Mouse (Mus musculus): ENCODE measurements around the gene Tmem140.
A peak's percentile ranks its signal among the peaks of the same experiment; 100 is the strongest.

Tmem140 gene

GRCm38 (mm10) chr6:34862791-34863403 lies at the start of gene Tmem140:
Gene Tmem140 (plus strand): TSS chr6:34863146.
- no peak for DNase-seq (ENCODE audit: low spot score in 2 of 2)

GRCm38 (mm10) chr6:34824406-34824805 lies 38.5 kb upstream of the Tmem140 start:
- peak; percentile 56 to 59 for DNase-seq (ENCODE audit: low spot score in 2 of 2)

GRCm38 (mm10) chr6:34832352-34832751 lies 30.6 kb upstream of the Tmem140 start:
- DNase-seq (ENCODE audit: low spot score in 2 of 2) = peak; percentile 33 to 39

- DNase-seq (ENCODE audit: low spot score in 2 of 2) = no peak
These were observed 1.3 kb upstream of the Tmem140 start for GRCm38 (mm10) chr6:34861546-34862053.

- no peak for DNase-seq (ENCODE audit: low spot score in 2 of 2)
These were observed 565 bp upstream of the Tmem140 start for GRCm38 (mm10) chr6:34862381-34862780.

GRCm38 (mm10) chr6:34863786-34864514 lies 1.0 kb downstream of the Tmem140 start:
- DNase-seq (ENCODE audit: low spot score in 2 of 2) = no peak

GRCm38 (mm10) chr6:34865213-34865612 lies 2.3 kb downstream of the Tmem140 start:
- no peak for DNase-seq (ENCODE audit: low spot score in 2 of 2)

- DNase-seq (ENCODE audit: low spot score in 2 of 2) = no peak
These were observed 3.0 kb downstream of the Tmem140 start for GRCm38 (mm10) chr6:34865711-34866593.

- DNase-seq (ENCODE audit: low spot score in 2 of 2) = no peak
These were observed 3.8 kb downstream of the Tmem140 start for GRCm38 (mm10) chr6:34866786-34867185.

GRCm38 (mm10) chr6:34867301-34867994 lies 4.5 kb downstream of the Tmem140 start:
- DNase-seq (ENCODE audit: low spot score in 2 of 2) = no peak

GRCm38 (mm10) chr6:34867995-34868350 lies 5.0 kb downstream of the Tmem140 start:
- no peak for DNase-seq (ENCODE audit: low spot score in 2 of 2)

- DNase-seq (ENCODE audit: low spot score in 2 of 2) = no peak
These were observed 5.7 kb downstream of the Tmem140 start for GRCm38 (mm10) chr6:34868507-34869217.

GRCm38 (mm10) chr6:34869225-34869915 lies 6.4 kb downstream of the Tmem140 start:
- no peak for DNase-seq (ENCODE audit: low spot score in 2 of 2)

GRCm38 (mm10) chr6:34870136-34870535 lies 7.2 kb downstream of the Tmem140 start:
- no peak for DNase-seq (ENCODE audit: low spot score in 2 of 2)

GRCm38 (mm10) chr6:34870724-34871123 lies 7.8 kb downstream of the Tmem140 start:
- no peak for DNase-seq (ENCODE audit: low spot score in 2 of 2)

- no peak for DNase-seq (ENCODE audit: low spot score in 2 of 2)
These were observed 9.0 kb downstream of the Tmem140 start for GRCm38 (mm10) chr6:34871929-34872328.

- DNase-seq (ENCODE audit: low spot score in 2 of 2) = no peak
These were observed 9.9 kb downstream of the Tmem140 start for GRCm38 (mm10) chr6:34872871-34873270.

GRCm38 (mm10) chr6:34874101-34874921 lies 11.4 kb downstream of the Tmem140 start:
- no peak for DNase-seq (ENCODE audit: low spot score in 2 of 2)

GRCm38 (mm10) chr6:34875268-34875761 lies 12.4 kb downstream of the Tmem140 start:
- peak in 1 of 2 experiments; percentile 44 for DNase-seq (ENCODE audit: low spot score in 2 of 2)
